Mouse (Mus musculus): ENCODE data around the gene Lamtor1. TPM values are rescaled to one million over a fixed set of nuclear protein-coding genes. Genes with fewer than 3 reads are reported as not detected.

Lamtor1 gene
- polyA plus RNA-seq, 1 experiment from 2014 or later = 141 TPM

DNA sequence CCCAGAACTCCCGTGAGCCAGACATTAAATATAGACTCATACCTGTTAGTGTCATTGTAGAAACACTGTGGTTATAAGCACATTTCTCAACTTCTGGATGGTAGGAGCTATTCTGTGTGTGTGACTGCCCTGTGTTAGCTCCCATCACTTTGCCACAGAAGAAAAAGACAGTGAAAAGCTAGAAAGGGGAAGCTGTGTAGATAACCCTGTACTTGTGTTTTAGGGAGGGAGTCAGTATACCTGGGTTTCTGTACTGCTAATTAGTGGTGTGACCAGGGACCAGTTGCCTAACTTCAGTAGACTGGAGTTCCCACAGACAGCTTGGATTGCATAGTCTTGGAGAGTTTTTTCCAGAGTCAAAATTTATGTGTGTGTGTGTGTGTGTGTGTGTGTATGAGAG lies 50.8 kb downstream of the Lamtor1 start:
- Histone ChIP-seq H3K4me3 (replicated peaks) (no peak overlapping the region), H3K4me1 (replicated peaks) (no peaks in the 10 kb centered on the region), H3K36me3 (no peaks in the 10 kb centered on the region), H3K4me2 (no peak overlapping the region), H3K27me3 (no peaks in the 10 kb centered on the region), H3K9ac (replicated peaks) (no peak overlapping the region), H3K9me3 (no peaks in the 10 kb centered on the region), H3K27ac (no peak overlapping the region)
- WGBS = 93% methylated on average over 1 of the region's 1 CpGs
- ATAC-seq (ENCODE audit: insufficient number of reproducible peaks, insufficient read depth, low FRiP score, low TSS enrichment, low read depth) = no peak

DNA sequence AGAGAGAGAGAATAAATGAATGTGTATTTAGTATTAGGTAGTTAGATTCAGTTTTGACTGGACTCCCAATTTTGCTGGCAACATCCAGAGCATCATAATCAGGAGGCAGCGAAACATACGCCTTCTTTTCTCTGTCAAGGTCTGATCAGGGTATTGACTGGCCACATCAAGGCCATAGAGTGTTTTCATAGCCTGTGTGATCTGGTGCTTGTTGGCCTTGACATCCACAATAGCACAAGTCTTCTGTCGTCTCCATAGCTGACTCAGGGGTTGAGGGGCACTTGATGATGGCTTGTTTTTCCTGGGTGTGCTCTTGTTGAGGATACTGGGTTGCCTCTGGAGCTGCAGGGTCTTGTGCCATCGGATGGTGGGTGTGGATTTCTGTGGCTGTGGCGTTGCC lies 51.2 kb downstream of the Lamtor1 start:
- Histone ChIP-seq H3K4me3 (replicated peaks) (no peak overlapping the region), H3K4me1 (replicated peaks) (no peaks in the 10 kb centered on the region), H3K36me3 (no peaks in the 10 kb centered on the region), H3K27me3 (no peaks in the 10 kb centered on the region), H3K9me3 (no peaks in the 10 kb centered on the region), H3K4me2 (no peak overlapping the region), H3K27ac (no peak overlapping the region), H3K9ac (replicated peaks) (no peak overlapping the region)
- WGBS = 99% methylated on average over 5 of the region's 5 CpGs
- no peak for ATAC-seq (ENCODE audit: insufficient number of reproducible peaks, insufficient read depth, low FRiP score, low TSS enrichment, low read depth)

DNA sequence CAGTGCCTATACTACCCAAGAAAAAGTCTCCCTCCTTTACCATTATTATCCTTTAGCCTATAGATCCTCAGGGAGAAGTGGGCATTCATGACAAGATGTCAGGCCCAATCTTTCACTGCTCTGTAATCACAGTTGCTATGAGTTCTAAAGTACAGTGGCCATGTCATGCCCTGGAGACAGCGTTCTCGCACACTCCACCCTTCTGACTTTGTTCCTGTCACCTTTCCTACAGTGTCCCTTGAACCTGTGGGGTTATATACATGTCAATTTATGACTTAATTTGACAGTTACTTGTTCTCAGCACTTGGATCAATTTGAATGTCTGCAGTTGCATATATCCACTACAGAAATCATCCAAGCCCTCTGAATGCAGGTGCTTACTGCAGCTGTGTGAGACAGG lies 57.1 kb downstream of the Lamtor1 start:
- ATAC-seq (ENCODE audit: insufficient number of reproducible peaks, insufficient read depth, low FRiP score, low TSS enrichment, low read depth) = no peak

DNA sequence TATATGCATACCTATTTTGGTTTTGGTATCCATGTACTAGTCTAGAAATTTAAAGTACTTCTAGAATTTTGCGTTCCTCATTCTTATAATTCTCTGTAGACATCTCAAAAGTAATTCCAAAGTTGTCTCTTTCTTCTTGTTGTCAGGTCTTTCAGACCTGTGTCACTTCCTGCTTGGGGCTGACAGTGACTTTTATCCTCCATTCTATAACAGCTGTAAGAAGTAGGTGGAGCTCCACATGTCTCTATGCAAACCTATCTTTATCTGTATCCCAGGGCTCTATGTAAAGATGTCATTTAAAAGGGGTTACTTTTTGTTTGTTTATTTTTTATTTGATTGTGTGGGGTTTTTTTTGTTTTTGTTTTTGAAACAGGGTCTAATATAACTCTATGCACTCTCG lies 57.9 kb downstream of the Lamtor1 start:
- 94% methylated on average over 2 of the region's 2 CpGs for WGBS
- H3K27ac ChIP-seq = no peak overlapping the region

More for the DNA sequence above, 57.1 kb downstream of the Lamtor1 start:
- no peaks in the 10 kb centered on the region for H3K9me3 ChIP-seq
- no peaks in the 10 kb centered on the region for H3K4me1 ChIP-seq (replicated peaks)
- H3K27me3 ChIP-seq = no peaks in the 10 kb centered on the region
- WGBS = 95% methylated on average over 2 of the region's 2 CpGs
- H3K4me3 ChIP-seq (replicated peaks) = no peak overlapping the region
- no peak overlapping the region for H3K4me2 ChIP-seq
- no peaks in the 10 kb centered on the region for H3K36me3 ChIP-seq
- H3K27ac ChIP-seq = no peak overlapping the region
- H3K9ac ChIP-seq (replicated peaks) = no peak overlapping the region

DNA sequence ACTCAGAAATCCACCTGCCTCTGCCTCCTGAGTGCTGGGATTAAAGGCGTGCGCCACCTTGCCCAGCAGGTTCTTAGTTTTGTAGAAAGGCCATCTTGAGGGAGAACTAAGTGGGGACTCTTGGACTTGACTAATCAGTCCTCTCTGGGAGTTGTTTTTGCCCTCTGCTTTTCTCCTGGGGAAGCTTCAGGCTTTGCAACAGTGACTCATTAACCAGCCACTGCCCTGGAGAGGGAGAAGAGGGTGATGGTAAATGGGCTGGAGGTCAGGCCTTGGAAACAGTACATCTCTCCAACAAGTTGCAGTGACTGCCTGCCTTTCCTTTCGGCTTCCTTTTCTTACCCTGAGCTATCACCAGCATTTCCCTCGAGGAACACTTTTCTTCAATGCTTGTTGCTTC lies 58.8 kb downstream of the Lamtor1 start:
- WGBS = 87% methylated on average over 4 of the region's 4 CpGs
- no peaks in the 10 kb centered on the region for H3K9me3 ChIP-seq
- H3K9ac ChIP-seq (replicated peaks) = no peak overlapping the region
- H3K27me3 ChIP-seq = no peaks in the 10 kb centered on the region
- no peak for ATAC-seq (ENCODE audit: insufficient number of reproducible peaks, insufficient read depth, low FRiP score, low TSS enrichment, low read depth)
- H3K27ac ChIP-seq = no peak overlapping the region
- peaks cover 8% of the 10 kb centered on the region for H3K4me1 ChIP-seq (replicated peaks)
- no peaks in the 10 kb centered on the region for H3K36me3 ChIP-seq
- H3K4me3 ChIP-seq (replicated peaks) = no peak overlapping the region
- H3K4me2 ChIP-seq = no peak overlapping the region

More for the DNA sequence above, 57.9 kb downstream of the Lamtor1 start:
- Histone ChIP-seq H3K9ac (replicated peaks) (no peak overlapping the region), H3K4me2 (no peak overlapping the region), H3K4me3 (replicated peaks) (no peak overlapping the region), H3K36me3 (no peaks in the 10 kb centered on the region), H3K4me1 (replicated peaks) (peaks cover 2% of the 10 kb centered on the region), H3K9me3 (no peaks in the 10 kb centered on the region), H3K27me3 (no peaks in the 10 kb centered on the region)
- ATAC-seq (ENCODE audit: insufficient number of reproducible peaks, insufficient read depth, low FRiP score, low TSS enrichment, low read depth) = no peak

DNA sequence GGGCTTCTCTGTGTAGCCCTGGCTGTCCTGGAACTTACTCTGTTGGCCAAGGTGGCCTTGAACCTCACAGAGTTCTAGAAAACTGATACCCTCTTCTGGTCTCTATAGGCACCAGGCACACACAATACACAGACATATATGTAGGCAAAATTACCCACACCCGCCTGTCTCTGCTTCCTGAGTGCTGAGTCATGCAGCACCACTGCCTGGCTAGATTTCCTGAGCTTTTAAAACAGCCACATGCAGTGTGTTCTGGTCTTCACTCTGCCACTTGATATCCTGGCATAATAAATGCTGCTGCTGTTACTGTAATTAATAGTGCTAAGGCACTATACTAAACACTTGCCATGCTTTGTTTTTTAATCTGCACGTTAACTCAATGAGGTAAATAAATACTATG lies 59.9 kb downstream of the Lamtor1 start:
- H3K4me2 ChIP-seq = no peak overlapping the region
- no peak overlapping the region for H3K27ac ChIP-seq
- H3K4me3 ChIP-seq (replicated peaks) = no peak overlapping the region
- H3K4me1 ChIP-seq (replicated peaks) = peaks cover 8% of the 10 kb centered on the region
- 62% methylated on average over 2 of the region's 2 CpGs for WGBS
- no peaks in the 10 kb centered on the region for H3K36me3 ChIP-seq
- H3K9ac ChIP-seq (replicated peaks) = no peak overlapping the region
- no peaks in the 10 kb centered on the region for H3K9me3 ChIP-seq
- H3K27me3 ChIP-seq = no peaks in the 10 kb centered on the region
- no peak for ATAC-seq (ENCODE audit: insufficient number of reproducible peaks, insufficient read depth, low FRiP score, low TSS enrichment, low read depth)

DNA sequence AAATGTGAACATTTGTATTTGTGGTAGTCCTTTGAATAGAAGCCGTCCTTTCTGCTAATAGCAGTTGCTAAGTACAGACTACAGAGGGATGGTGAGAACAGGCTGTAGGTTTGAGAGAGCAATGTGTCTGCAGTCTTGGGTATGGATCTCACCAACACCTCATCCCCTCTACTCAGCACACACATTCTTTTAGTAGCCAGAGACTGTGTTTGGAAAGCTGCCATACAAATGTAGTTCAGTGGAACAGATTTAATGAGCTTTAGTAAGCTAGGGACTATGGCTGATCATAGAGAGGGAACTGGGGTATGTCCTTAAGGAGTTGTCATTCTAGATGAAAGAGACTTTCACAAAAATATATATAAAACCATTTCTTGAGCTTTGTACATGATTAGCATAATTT lies 61.6 kb downstream of the Lamtor1 start:
- H3K4me1 ChIP-seq (replicated peaks) = peaks cover 15% of the 10 kb centered on the region

DNA sequence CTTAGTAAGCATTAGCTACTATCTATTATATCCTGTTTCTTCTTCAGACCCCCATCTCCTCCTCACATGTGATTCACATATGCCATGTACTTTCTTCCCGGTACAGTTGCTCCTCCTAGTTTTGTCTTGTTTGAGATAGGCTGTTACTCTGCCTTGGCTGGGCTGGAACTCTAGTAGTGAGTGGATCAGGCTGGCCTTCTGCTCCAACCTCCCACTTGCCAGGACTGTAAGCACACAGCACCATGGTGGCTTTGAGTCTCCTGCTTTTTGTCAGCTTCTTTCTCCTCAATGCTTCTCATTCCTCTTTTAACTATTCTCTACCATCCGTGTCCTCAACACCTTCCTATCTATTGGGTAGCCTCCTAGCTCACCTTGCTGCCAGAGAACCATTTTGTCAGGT lies 63.0 kb downstream of the Lamtor1 start:
- Histone ChIP-seq H3K4me2 (peak overlapping the region; percentile 73), H3K27ac (peak overlapping the region; percentile 100)

More for the DNA sequence above, 61.6 kb downstream of the Lamtor1 start:
- Histone ChIP-seq H3K36me3 (no peaks in the 10 kb centered on the region), H3K27me3 (no peaks in the 10 kb centered on the region), H3K9me3 (no peaks in the 10 kb centered on the region), H3K27ac (no peak overlapping the region), H3K4me2 (no peak overlapping the region), H3K9ac (replicated peaks) (no peak overlapping the region), H3K4me3 (replicated peaks) (no peak overlapping the region)
- 85% methylated on average over 1 of the region's 1 CpGs for WGBS
- ATAC-seq (ENCODE audit: insufficient number of reproducible peaks, insufficient read depth, low FRiP score, low TSS enrichment, low read depth) = no peak

DNA sequence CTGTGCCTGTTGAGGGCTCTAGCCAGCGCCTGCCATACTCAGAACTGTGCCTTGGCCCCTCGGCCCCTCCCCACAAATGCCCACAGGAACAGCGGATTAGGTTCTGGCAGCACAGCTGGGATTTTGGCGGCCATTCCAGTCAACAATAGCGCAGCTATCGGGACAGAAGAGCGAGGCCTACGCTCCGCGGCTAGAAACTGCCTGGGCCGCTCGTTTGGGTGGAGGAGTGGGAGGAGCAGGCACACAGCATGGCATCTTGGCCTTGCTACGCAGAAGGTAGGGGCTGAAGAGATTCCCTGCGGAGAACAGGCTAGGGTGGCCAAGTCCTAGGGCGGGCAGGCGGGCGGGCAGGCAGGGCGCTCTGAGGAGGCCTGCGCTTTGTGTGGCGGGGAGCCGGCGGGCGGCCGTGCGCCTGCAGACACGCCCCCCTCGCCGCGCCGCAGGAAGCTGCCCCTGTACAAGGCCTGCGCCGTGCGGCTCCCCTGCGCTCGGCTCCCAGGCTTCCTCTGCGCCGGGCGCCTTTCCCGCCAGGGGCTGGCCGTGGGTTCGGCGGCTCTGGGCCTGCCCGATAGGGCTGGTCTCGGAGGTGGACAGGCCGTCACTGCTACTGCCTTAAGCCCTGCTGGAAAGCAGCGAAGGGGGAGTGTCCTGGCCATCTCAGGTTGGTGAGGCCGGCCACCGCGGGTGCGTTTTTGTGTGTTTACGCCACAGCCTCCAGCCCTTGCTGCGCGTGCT lies 64.2 kb downstream of the Lamtor1 start:
- ATAC-seq (ENCODE audit: insufficient number of reproducible peaks, insufficient read depth, low FRiP score, low TSS enrichment, low read depth) = peak; percentile 89
- Histone ChIP-seq H3K36me3 (peaks cover 4% of the 10 kb centered on the region; the same call in 1 of the 2 replicates), H3K9me3 (no peaks in the 10 kb centered on the region), H3K9ac (replicated peaks) (peak overlapping the region; percentile 93), H3K27ac (peak overlapping the region; percentile 100), H3K4me1 (replicated peaks) (peaks cover 40% of the 10 kb centered on the region), H3K27me3 (no peaks in the 10 kb centered on the region), H3K4me3 (replicated peaks) (peak overlapping the region; percentile 72), H3K4me2 (peak overlapping the region; percentile 73)
- under 1% methylated on average over 53 of the region's 53 CpGs for WGBS

More for the DNA sequence above, 63.0 kb downstream of the Lamtor1 start:
- peaks cover 4% of the 10 kb centered on the region; the same call in 1 of the 2 replicates for H3K36me3 ChIP-seq
- no peak for ATAC-seq (ENCODE audit: insufficient number of reproducible peaks, insufficient read depth, low FRiP score, low TSS enrichment, low read depth)
- H3K9ac ChIP-seq (replicated peaks) = peak overlapping the region; percentile 13; the same call in 1 of the 2 replicates
- no peaks in the 10 kb centered on the region for H3K27me3 ChIP-seq
- H3K4me3 ChIP-seq (replicated peaks) = no peak overlapping the region
- H3K4me1 ChIP-seq (replicated peaks) = peaks cover 29% of the 10 kb centered on the region
- H3K9me3 ChIP-seq = no peaks in the 10 kb centered on the region
- 62% methylated on average over 2 of the region's 2 CpGs for WGBS

DNA sequence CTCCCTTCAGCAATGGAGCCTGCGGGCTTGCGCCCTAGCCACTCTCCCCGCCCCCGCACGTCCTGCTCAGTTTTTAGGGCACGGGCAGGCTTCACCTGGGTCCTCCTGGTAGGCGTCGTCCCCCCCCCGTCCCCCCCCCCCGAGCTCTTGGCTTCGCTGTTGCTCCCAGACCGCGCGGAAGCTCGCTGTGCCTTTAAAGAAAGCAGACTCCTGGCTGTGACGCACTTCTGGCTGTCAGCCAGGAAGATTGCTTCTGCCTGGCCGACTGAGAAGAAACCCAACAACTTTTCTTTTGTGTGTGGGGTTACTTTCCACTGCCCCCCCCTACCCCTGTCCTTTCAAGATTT lies 64.7 kb downstream of the Lamtor1 start:
- under 1% methylated on average over 12 of the region's 17 CpGs for WGBS
- H3K4me2 ChIP-seq = peak overlapping the region; percentile 73
- H3K27me3 ChIP-seq = no peaks in the 10 kb centered on the region
- no peaks in the 10 kb centered on the region for H3K9me3 ChIP-seq
- H3K36me3 ChIP-seq = peaks cover 4% of the 10 kb centered on the region; the same call in 1 of the 2 replicates
- peaks cover 45% of the 10 kb centered on the region for H3K4me1 ChIP-seq (replicated peaks)
- peak overlapping the region; percentile 72 for H3K4me3 ChIP-seq (replicated peaks)
- peak; percentile 81 for ATAC-seq (ENCODE audit: insufficient number of reproducible peaks, insufficient read depth, low FRiP score, low TSS enrichment, low read depth)
- H3K27ac ChIP-seq = peak overlapping the region; percentile 100
- H3K9ac ChIP-seq (replicated peaks) = peak overlapping the region; percentile 93

DNA sequence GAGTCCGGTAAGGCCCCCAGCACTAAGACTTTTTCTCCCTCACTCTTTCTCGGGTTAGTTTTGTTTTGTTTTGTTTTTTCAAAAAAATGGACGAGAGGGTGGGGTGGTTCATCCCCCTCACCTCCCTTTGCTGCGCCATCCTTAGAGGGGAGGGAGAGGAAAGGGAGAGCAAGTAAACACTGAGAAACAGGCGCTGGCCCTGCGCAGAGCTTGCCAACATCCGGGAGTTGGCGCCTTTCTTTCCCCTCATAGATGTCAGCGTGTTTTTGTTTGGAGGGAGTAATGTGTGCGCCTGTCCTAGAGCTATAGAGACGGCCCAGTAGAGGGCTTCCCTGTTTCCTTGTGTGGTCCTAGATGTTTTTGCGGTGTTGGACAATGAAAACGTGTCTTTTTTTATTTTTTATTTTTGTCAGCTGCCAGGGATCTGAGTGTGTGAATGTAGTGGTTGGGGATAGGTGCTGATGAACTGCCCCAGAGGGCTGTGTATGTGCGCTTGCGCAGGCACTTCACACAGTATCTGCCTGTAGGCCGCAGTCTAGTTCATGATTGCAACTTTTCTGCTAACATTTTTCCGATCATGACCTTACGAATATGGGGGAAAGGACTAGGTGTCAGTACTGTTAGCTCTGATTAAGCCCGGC lies 65.2 kb downstream of the Lamtor1 start:
- Histone ChIP-seq H3K27me3 (no peaks in the 10 kb centered on the region), H3K27ac (peak overlapping the region; percentile 100), H3K4me3 (replicated peaks) (peak overlapping the region; percentile 72), H3K9me3 (no peaks in the 10 kb centered on the region), H3K36me3 (peaks cover 4% of the 10 kb centered on the region; the same call in 1 of the 2 replicates), H3K4me2 (peak overlapping the region; percentile 73), H3K9ac (replicated peaks) (peak overlapping the region; percentile 93), H3K4me1 (replicated peaks) (peaks cover 48% of the 10 kb centered on the region)
- peak; percentile 34; the same call in 1 of the 2 replicates for ATAC-seq (ENCODE audit: insufficient number of reproducible peaks, insufficient read depth, low FRiP score, low TSS enrichment, low read depth)
- 5% methylated on average over 19 of the region's 19 CpGs for WGBS
